9 mouse cellular contexts compared by ENCODE assay signal in the genomic region with DNA sequence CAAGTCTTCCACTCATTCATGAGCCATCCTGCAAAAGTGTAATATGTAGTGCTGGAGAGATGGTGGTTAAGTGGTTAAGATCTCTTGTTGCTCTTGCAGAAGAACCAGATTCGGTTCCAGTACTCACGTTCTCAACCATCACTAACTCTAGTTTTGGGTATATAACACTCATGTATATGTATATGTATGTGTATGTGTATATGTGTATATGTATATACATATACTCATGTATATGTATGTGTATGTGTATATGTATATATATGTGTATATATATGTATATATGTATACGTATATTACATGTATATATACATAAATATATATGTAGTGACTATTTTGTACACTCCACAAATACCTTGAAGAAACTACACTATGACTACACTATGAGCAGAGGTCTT. TPM values are rescaled to one million over a fixed set of nuclear protein-coding genes. Genes with fewer than 3 reads are reported as not detected.
DNase-seq lines count a peak whose midpoint lies in the region; ATAC-seq and TF ChIP-seq lines count a peak whose summit lies in the region.
"Had no signal": no experiment of that assay in that cellular context is flagged by ENCODE, and none has a peak within 500 bp of the region (broad histone marks: within the 10 kb centered on the region; RNA-seq: fewer than 3 reads in every experiment).

No protein-coding gene starts in this region.

- peak; percentile 21 for ATAC-seq in granulocyte monocyte progenitor cell, adult 5-6 weeks (replicated peaks; ENCODE audit: poor library complexity, severe bottlenecking)

- no peak for TF ChIP-seq POLR2A in CH12.LX (IDR thresholded peaks at IDR 0.05; ENCODE audit: low read depth, low read length)

- peak overlapping the region; percentile 94 for H3K27ac ChIP-seq in heart, embryonic 10.5 days
- H3K27ac ChIP-seq in CH12.LX (ENCODE audit: insufficient read depth, low read depth) = no peak overlapping the region
- no peak overlapping the region for H3K27ac ChIP-seq in macrophage

- TF ChIP-seq CTCF in CH12.LX (conservative IDR thresholded peaks at IDR 0.05 in 1 of 2, IDR thresholded peaks at IDR 0.05 in 1 of 2; ENCODE audit: low read depth in 2 of 2, low read length in 2 of 2) = no peak

- H3K4me3 ChIP-seq in heart, embryonic 10.5 days = peak overlapping the region; percentile 90
- H3K4me3 ChIP-seq in CH12.LX (replicated peaks in 1 of 3; ENCODE audit: low read depth in 2 of 3, low read length in 2 of 3, poor library complexity in 1 of 3) (peak overlapping the region; percentile 81 to 83 (median 82)), macrophage (ENCODE audit: inconsistent target) (peak overlapping the region; percentile 86)

- H3K36me3 ChIP-seq in heart, embryonic 10.5 days = peaks cover 7% of the 10 kb centered on the region
- peaks cover 2 to 15% of the 10 kb centered on the region in 2 experiments for H3K36me3 ChIP-seq in CH12.LX (replicated peaks in 1 of 2; ENCODE audit: control insufficient read depth in 1 of 2, insufficient read depth in 1 of 2, low read length in 1 of 2)
- no peaks in the 10 kb centered on the region for H3K36me3 ChIP-seq in macrophage (ENCODE audit: inconsistent target)

- peak overlapping the region; percentile 47 for H3K9ac ChIP-seq in CH12.LX (ENCODE audit: insufficient read depth, low read depth)

- dilution Hi-C loops in CH12.LX (cut with MboI; ENCODE audit: extremely low pct_ligation_motif_present, extremely low pct_unique_long_range_greater_than_20kb, low sequenced_read_pairs) = no loop called here

- H3K79me2 ChIP-seq in CH12.LX (replicated peaks; ENCODE audit: control insufficient read depth, extremely low read depth, insufficient read depth, poor library complexity, severe bottlenecking) = peaks cover 11% of the 10 kb centered on the region
- peaks cover 19% of the 10 kb centered on the region for H3K79me2 ChIP-seq in macrophage (ENCODE audit: inconsistent target)

- TF ChIP-seq RAD21 in CH12.LX (IDR thresholded peaks at IDR 0.05; ENCODE audit: low read depth, low read length) = no peak

- H3K9me3 ChIP-seq in heart, embryonic 10.5 days = no peaks in the 10 kb centered on the region
- no peaks in the 10 kb centered on the region for H3K9me3 ChIP-seq in CH12.LX (replicated peaks; ENCODE audit: low read length)

- TF ChIP-seq EP300 in CH12.LX (IDR thresholded peaks at IDR 0.05; ENCODE audit: low read length) = no peak

- intact Hi-C loops in heart, postnatal 14 days (cut with DNase I) = no loop called here

- no peaks in the 10 kb centered on the region for H3K27me3 ChIP-seq in heart, embryonic 10.5 days (ENCODE audit: insufficient read depth, poor library complexity, severe bottlenecking)
- no peaks in the 10 kb centered on the region for H3K27me3 ChIP-seq in CH12.LX (replicated peaks)

- DNase-seq in heart, embryonic 10.5 days (ENCODE audit: low spot score) = no peak
- no peak for DNase-seq in heart, postnatal 14 days
- no peak for DNase-seq in CH12.LX (ENCODE audit: extremely low read depth)
- no peak for DNase-seq in B cell, adult 2 months
- DNase-seq in c-Kit-positive CD71-positive TER-119-positive erythroid progenitor cells, embryonic 14.5 days (ENCODE audit: low spot score) = no peak
- no peak for DNase-seq in retina, postnatal 1 day

- WGBS in heart, embryonic 10.5 days = 74% methylated on average over 3 of the region's 3 CpGs
- WGBS in macrophage (ENCODE audit: missing documents) = 100% methylated on average over 1 of the region's 3 CpGs

- H3K4me2 ChIP-seq in CH12.LX (ENCODE audit: insufficient read depth, low read depth, poor library complexity, severe bottlenecking) = peak overlapping the region; percentile 63; the same call in 1 of the 2 replicates

- in situ Hi-C loops in CH12.LX (cut with MboI; ENCODE audit: low pct_ligation_motif_present, low pct_unique_long_range_greater_than_20kb, low sequenced_read_pairs) = loop anchor here (25.0 kb wide), 1 partner anchor 460 kb away; no protein-coding TSS in a partner anchor

- H3K4me1 ChIP-seq in heart, embryonic 10.5 days = 0 out of 2 replicates have a peak, but pooled peaks cover 4% of the 10 kb centered on the region
- H3K4me1 ChIP-seq in CH12.LX (ENCODE audit: control insufficient read depth in 1 of 2, insufficient read depth in 2 of 2) = peaks cover 0 to 14% of the 10 kb centered on the region in 2 experiments; a peak in 2 of 4 replicates

TF ChIP-seq in CH12.LX, 34 proteins besides CTCF, POLR2A, EP300 and RAD21:
- TF ChIP-seq MYC (IDR thresholded peaks at IDR 0.05; ENCODE audit: low read depth, low read length) (no peak), ZC3H11A (IDR thresholded peaks at IDR 0.05; ENCODE audit: low read depth, low read length) (no peak), ELF1 (IDR thresholded peaks at IDR 0.05; ENCODE audit: low read depth, low read length) (no peak), ZNF384 (IDR thresholded peaks at IDR 0.05; ENCODE audit: low read depth, low read length) (no peak), USF1 (IDR thresholded peaks at IDR 0.05; ENCODE audit: low read depth, low read length) (no peak), NELFE (IDR thresholded peaks at IDR 0.05; ENCODE audit: low read depth, low read length) (peak; percentile 5; the same call in 1 of the 2 replicates), HCFC1 (IDR thresholded peaks at IDR 0.05; ENCODE audit: low read depth, low read length) (no peak)

RNA-seq across cellular contexts. Expression of gene Commd2, which starts 0.3 kb away (rescaled TPM):
- 55.2 and 70.2 TPM in 2 replicates for polyA plus RNA-seq in heart, embryonic 10.5 days (2016; fragmentation: Nextera tagmentation; extraction: Ambion mirVana)
- total RNA-seq in heart, postnatal 14 days (2021) = 10 to 100 TPM; 13.9 to 14.2 TPM
- total RNA-seq in CH12.LX (2012; rRNA removed) (35.3 and 44.4 TPM in 2 replicates), CH12.LX (2014; rRNA removed) (65.3 and 69.1 TPM in 2 replicates)
- polyA plus RNA-seq in CH12.LX (2012; ENCODE audit: insufficient read length, low read depth) (53.2 and 63.5 TPM in 2 replicates), macrophage (2018) (10.2 to 26.6 TPM (median 25.8 TPM) in 3 replicates)
- total RNA-seq in granulocyte monocyte progenitor cell, adult 5-6 weeks (2014; fragmentation: Nextera tagmentation) = 37.6 and 54.8 TPM in 2 replicates
- 18.2 and 20.3 TPM in 2 replicates for total RNA-seq in granulocyte monocyte progenitor cell, adult 5-6 weeks (2017)
- total RNA-seq in macrophage (2018; cell fraction: chromatin; rRNA removed) = 10 to 100 TPM in 19 of 26 experiments, 1 to 10 TPM in 7; 1.8 to 31.4 (median 14.5) TPM
- total RNA-seq in macrophage (2018; cell fraction: cytosol; rRNA removed) = 10 to 100 TPM; 12.0 to 22.0 (median 16.8) TPM
- 10 to 100 TPM in 21 of 26 experiments, 1 to 10 TPM in 5; 3.6 to 34.8 (median 17.6) TPM for total RNA-seq in macrophage (2018; cell fraction: nucleus; rRNA removed)

RNA-seq across cellular contexts. Expression of gene Ankub1, which starts 40.7 kb away (rescaled TPM):
- polyA plus RNA-seq in heart, embryonic 10.5 days (2016; fragmentation: Nextera tagmentation; extraction: Ambion mirVana) = 0.09 TPM in 1 of 2 replicates, not detected in the other
- total RNA-seq in heart, postnatal 14 days (2021) = not detected
- total RNA-seq in CH12.LX (2012; rRNA removed) = not detected in 2 replicates
- total RNA-seq in CH12.LX (2014; rRNA removed) = 0.28 TPM in 1 of 2 replicates, not detected in the other
- 0.14 and 0.20 TPM in 2 replicates for polyA plus RNA-seq in CH12.LX (2012; ENCODE audit: insufficient read length, low read depth)
- total RNA-seq in granulocyte monocyte progenitor cell, adult 5-6 weeks (2014; fragmentation: Nextera tagmentation) = not detected in 2 replicates
- total RNA-seq in granulocyte monocyte progenitor cell, adult 5-6 weeks (2017) = not detected in 2 replicates
- total RNA-seq in macrophage (2018; cell fraction: chromatin; rRNA removed) = not detected
- not detected for total RNA-seq in macrophage (2018; cell fraction: cytosol; rRNA removed)
- not detected for total RNA-seq in macrophage (2018; cell fraction: nucleus; rRNA removed)
- polyA plus RNA-seq in macrophage (2018) = not detected in 3 replicates
- total RNA-seq: common myeloid progenitor, adult 5-6 weeks had no signal
